Mouse (Mus musculus) hindbrain, embryonic 13.5 days (tissue): ENCODE measurements around the gene Smtn. TPM values are rescaled to one million over a fixed set of nuclear protein-coding genes. Genes with fewer than 3 reads are reported as not detected.

Experiments
- ATAC-seq: fragments of 200-750 bp; cut with Nextera tagmentation; 2 replicates; pipeline ENCODE4 v1.8.0; 2017; ENCODE audit warnings: moderate TSS enrichment; ENCODE audit not compliant: low FRiP score
- H3K27ac ChIP-seq: fragments of 300-500 bp; sonication (generic); 2 replicates; pipeline ENCODE4 v1.5.1; 2015; ENCODE audit warnings: inconsistent platforms, mild to moderate bottlenecking, moderate library complexity
- H3K27me3 ChIP-seq: fragments of 300-500 bp; sonication (generic); 2 replicates; pipeline ENCODE4 v1.6.1; 2015; ENCODE audit warnings: mild to moderate bottlenecking, inconsistent platforms
- H3K36me3 ChIP-seq: fragments of 300-500 bp; sonication (generic); 2 replicates; pipeline ENCODE4 v1.6.1; 2015; ENCODE audit warnings: mild to moderate bottlenecking, inconsistent platforms
- H3K4me1 ChIP-seq: fragments of 300-500 bp; sonication (generic); replicated peaks from 2 replicates; pipeline ENCODE4 v1.6.1; 2015; ENCODE audit warnings: inconsistent platforms
- H3K4me2 ChIP-seq: fragments of 300-500 bp; sonication (generic); 2 replicates; pipeline ENCODE4 v1.6.1; 2015; ENCODE audit warnings: inconsistent platforms, mild to moderate bottlenecking, moderate library complexity
- H3K4me3 ChIP-seq: fragments of 300-500 bp; sonication (generic); 2 replicates; pipeline ENCODE4 v1.5.1; 2015; ENCODE audit warnings: mild to moderate bottlenecking, inconsistent platforms
- H3K9ac ChIP-seq: fragments of 300-500 bp; sonication (generic); 2 replicates; pipeline ENCODE4 v1.6.1; 2015; ENCODE audit warnings: mild to moderate bottlenecking, inconsistent platforms
- H3K9me3 ChIP-seq: fragments of 300-500 bp; sonication (generic); 2 replicates; pipeline ENCODE4 v1.6.1; 2016; ENCODE audit warnings: inconsistent platforms
- WGBS: fragments of 180-500 bp; shearing (Covaris S2); methylation state at CpG from one replicate; pipeline ENCODE4 v1.1.7; 2015; 5-methylcytosine and 5-hydroxymethylcytosine counted together
- polyA plus RNA-seq: library from polyadenylated mRNA; unstranded; fragments of >200 nt; fragmentation: Nextera tagmentation; extraction: Ambion mirVana; gene quantifications from 2 replicates; pipeline ENCODE4 v1.2.1, GENCODE M21; 2015

Smtn gene
- polyA plus RNA-seq, 1 experiment from 2014 or later: 16.7 TPM

DNA sequence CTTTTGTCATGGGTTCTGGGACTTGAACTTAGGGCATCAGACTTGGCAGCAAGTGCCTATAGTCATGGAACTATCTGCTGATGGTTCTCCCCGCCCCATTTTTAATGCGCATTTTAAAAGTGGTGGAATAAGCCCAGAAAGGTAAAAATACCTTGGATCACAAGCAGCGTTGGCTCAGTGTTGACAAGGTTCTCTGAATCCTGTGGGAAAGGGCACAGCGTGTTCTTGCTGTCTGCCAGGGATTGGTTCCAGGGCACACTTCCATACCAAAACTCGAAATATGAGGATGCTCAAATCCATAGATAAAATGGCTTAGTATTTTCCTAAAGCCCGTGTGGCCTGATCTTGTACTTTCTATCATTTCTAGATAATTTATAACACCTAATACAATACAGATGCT lies 27.1 kb downstream of the Smtn start:
- no peak for ATAC-seq
- H3K9ac ChIP-seq: no peak overlapping the region
- 92% methylated on average over 6 of the region's 6 CpGs for WGBS
- no peaks in the 10 kb centered on the region for H3K36me3 ChIP-seq
- H3K27me3 ChIP-seq: peaks cover 33% of the 10 kb centered on the region
- no peaks in the 10 kb centered on the region for H3K9me3 ChIP-seq
- H3K4me3 ChIP-seq: no peak overlapping the region
- no peak overlapping the region for H3K4me2 ChIP-seq
- peaks cover 35% of the 10 kb centered on the region for H3K4me1 ChIP-seq
- no peak overlapping the region for H3K27ac ChIP-seq

GRCm38 (mm10) chr11:3510321-3510720 lies 30.1 kb downstream of the Smtn start:
- ATAC-seq: no peak
- H3K4me3 ChIP-seq: no peak overlapping the region
- H3K27ac ChIP-seq: no peak overlapping the region
- 0 out of 2 replicates have a peak, but pooled peaks cover 3% of the 10 kb centered on the region for H3K27me3 ChIP-seq
- H3K9me3 ChIP-seq: no peaks in the 10 kb centered on the region
- H3K4me1 ChIP-seq: peaks cover 13% of the 10 kb centered on the region
- no peak overlapping the region for H3K9ac ChIP-seq
- H3K36me3 ChIP-seq: no peaks in the 10 kb centered on the region
- no peak overlapping the region for H3K4me2 ChIP-seq
- WGBS: 91% methylated on average over 2 of the region's 2 CpGs

DNA sequence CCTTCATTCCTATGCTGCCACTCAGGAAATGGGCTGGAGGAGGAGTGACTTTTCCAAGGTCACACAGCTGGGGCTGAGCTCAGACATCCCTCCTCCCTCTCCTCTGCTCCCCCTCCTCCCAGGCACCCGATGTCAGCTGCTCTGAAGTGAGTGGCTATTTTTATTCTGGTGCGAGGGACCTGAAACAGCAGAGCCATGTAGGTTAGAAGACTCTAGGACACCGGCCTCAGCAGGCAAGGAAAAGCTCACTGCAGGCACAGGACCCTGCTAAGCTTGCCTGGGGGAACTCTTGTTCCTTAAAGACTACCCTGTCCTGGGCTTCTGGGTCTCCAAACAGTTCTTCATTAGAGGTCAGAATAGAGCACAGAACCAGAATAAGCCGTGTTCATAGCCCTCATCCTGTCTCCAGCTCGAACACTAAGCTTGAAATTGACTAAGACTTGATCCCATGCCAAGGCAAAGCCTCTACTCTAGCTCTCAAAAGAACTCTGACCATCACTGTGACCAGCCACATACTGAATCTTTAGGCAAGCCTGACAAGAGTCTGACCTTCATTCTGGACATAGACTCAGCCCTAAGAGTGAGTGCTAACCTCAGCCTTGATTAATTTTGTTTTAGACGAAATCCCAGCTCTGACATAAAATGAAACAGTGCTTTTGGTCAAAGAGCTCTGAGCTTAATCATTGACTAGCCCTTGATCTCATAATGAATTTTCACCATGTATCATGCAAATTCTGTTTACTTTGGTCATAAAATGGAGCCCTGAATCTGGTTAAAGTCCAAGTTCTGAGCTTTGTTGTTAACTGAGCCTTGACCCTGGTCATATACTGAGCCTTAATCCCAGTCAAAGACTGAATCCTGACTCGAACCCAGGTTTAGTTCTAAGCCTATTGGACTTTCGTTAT lies 31.0 kb downstream of the Smtn start:
- Histone ChIP-seq H3K9me3 (no peaks in the 10 kb centered on the region), H3K36me3 (no peaks in the 10 kb centered on the region), H3K4me1 (peaks cover 10% of the 10 kb centered on the region), H3K27me3 (0 out of 2 replicates have a peak, but pooled peaks cover 2% of the 10 kb centered on the region), H3K4me2 (no peak overlapping the region), H3K9ac (no peak overlapping the region), H3K4me3 (no peak overlapping the region), H3K27ac (no peak overlapping the region)
- WGBS: 80% methylated on average over 8 of the region's 8 CpGs
- ATAC-seq: no peak

DNA sequence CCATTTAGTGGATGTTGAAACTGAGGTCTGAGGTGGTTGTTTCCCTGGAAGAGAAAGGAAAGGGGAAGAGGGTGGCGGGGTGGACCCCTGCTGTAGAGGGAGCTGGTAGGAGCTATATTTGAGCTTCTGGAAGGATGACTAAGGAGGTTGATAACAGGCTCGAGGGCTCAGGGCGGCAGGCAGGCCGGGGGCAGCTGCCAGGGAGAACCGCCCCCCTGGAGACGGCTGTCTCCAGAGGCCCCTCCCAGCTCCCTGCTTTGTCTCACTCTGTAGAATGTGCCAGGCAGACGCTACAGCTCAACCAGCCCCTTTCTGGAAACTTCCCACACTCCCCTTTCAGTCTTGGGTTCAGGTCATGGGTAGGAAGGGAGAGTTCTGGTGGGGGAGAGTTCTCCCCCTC lies 32.2 kb downstream of the Smtn start:
- Histone ChIP-seq H3K27ac (no peak overlapping the region), H3K4me1 (peaks cover 9% of the 10 kb centered on the region), H3K27me3 (0 out of 2 replicates have a peak, but pooled peaks cover 2% of the 10 kb centered on the region), H3K9me3 (no peaks in the 10 kb centered on the region), H3K9ac (no peak overlapping the region), H3K4me2 (no peak overlapping the region), H3K36me3 (no peaks in the 10 kb centered on the region), H3K4me3 (no peak overlapping the region)
- ATAC-seq: no peak
- WGBS: 68% methylated on average over 7 of the region's 7 CpGs

DNA sequence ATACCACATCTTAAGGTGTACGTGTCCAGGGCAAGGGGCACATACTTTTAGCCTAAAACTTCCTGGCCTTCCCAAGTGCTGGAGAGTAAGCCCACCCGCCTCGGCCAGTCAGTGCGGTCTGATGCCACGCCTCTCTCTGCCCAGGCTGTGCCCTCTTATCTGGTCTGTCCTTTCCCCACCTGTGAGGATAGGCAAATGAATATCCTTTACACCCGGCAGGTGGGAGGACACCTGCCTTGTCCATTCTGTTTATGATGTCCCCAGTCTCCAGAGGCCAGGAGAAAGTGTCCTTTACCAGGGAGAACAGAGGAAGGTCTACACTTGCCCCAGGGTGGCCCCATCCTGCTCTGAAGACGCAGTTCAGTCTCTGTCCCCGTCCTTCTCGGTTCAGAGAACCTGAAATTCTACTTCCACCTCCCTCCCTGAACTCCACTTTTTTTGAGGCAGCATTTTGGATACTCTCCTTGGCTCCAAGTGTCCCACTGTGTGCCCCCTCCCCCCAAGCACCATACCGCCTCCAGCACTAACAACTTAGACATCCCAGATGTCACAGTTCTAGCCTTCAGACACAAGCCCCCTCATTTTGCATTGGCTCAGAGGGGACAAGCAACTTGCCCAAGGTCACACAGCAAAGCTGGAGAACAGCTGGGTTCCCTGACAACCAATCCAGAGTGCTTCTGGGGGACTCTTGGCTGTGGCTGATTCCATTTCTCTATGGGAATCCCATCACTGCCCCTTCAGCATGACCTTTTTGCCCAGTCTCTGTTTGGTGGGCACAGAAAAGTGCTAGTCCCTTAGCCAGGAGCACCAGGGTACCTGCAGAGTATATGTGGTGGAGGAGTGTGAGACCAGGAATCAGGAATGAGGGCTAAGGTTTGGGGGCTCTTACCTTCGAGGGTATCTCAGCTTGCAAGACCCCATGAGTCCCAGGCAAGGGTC lies 36.4 kb downstream of the Smtn start:
- peaks cover 9% of the 10 kb centered on the region for H3K4me1 ChIP-seq
- no peaks in the 10 kb centered on the region for H3K27me3 ChIP-seq
- H3K36me3 ChIP-seq: no peaks in the 10 kb centered on the region
- ATAC-seq: peak; percentile 41
- H3K27ac ChIP-seq: no peak overlapping the region
- WGBS: 73% methylated on average over 11 of the region's 11 CpGs
- no peaks in the 10 kb centered on the region for H3K9me3 ChIP-seq
- H3K9ac ChIP-seq: peak overlapping the region; percentile 61
- H3K4me3 ChIP-seq: peak overlapping the region; percentile 34
- peak overlapping the region; percentile 40 for H3K4me2 ChIP-seq

- H3K27me3 ChIP-seq: no peaks in the 10 kb centered on the region
- H3K36me3 ChIP-seq: no peaks in the 10 kb centered on the region
- H3K4me1 ChIP-seq: peaks cover 9% of the 10 kb centered on the region
- ATAC-seq: no peak
- H3K4me3 ChIP-seq: no peak overlapping the region
- no peaks in the 10 kb centered on the region for H3K9me3 ChIP-seq
- no peak overlapping the region for H3K4me2 ChIP-seq
- H3K9ac ChIP-seq: no peak overlapping the region
- H3K27ac ChIP-seq: no peak overlapping the region
- 80% methylated on average over 18 of the region's 18 CpGs for WGBS
Measured at GRCm38 (mm10) chr11:3502459-3503072, 37.8 kb downstream of the Smtn start.

DNA sequence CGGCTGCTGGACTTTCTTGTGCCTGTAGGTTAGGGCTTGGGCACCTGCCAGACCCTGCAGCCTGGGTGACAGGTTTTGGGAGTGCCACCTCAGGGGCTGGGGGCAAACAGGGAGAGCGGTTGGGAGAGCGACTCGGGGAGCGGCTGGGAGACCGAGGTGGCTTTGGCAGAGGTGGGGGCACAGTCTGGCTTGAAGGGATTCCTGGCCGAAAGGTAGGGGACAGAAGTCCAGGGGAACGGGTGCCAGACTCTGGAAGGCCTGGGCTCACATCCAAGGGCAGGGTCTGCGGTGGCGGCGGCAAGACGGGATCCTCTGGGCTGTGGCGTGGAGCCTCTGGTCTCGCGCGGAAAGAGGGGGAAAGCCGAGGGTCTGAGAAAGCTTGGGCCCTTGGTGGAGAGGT lies 38.4 kb downstream of the Smtn start:
- ATAC-seq: no peak
- no peak overlapping the region for H3K4me3 ChIP-seq
- no peak overlapping the region for H3K9ac ChIP-seq
- H3K4me1 ChIP-seq: peaks cover 9% of the 10 kb centered on the region
- H3K4me2 ChIP-seq: no peak overlapping the region
- H3K27me3 ChIP-seq: no peaks in the 10 kb centered on the region
- H3K36me3 ChIP-seq: no peaks in the 10 kb centered on the region
- no peak overlapping the region for H3K27ac ChIP-seq
- no peaks in the 10 kb centered on the region for H3K9me3 ChIP-seq
- WGBS: 84% methylated on average over 17 of the region's 17 CpGs

DNA sequence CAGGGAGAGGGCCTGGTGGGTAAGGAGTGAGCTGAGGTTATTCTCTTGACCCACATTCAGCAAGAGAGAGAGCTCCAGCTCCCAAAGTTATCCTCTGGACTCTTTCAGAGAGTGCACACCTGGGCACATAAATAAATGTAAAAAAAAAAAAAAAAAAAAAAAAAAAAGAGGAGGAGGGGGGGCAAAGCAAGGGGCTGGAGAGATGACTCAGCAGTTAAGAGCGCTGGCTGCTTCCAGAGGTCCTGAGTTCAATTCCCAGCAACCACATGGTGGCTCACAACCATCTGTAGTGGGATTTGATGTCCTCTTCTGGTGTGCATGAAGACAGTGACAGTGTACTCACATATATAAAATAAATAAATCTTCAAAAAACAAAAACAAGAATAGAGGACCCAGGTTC lies 43.1 kb downstream of the Smtn start:
- H3K27me3 ChIP-seq: no peaks in the 10 kb centered on the region
- no peak overlapping the region for H3K4me3 ChIP-seq
- no peak overlapping the region for H3K9ac ChIP-seq
- H3K27ac ChIP-seq: no peak overlapping the region
- H3K9me3 ChIP-seq: no peaks in the 10 kb centered on the region
- H3K4me1 ChIP-seq: no peaks in the 10 kb centered on the region; the same call in none of the 2 replicates
- no peak for ATAC-seq
- no peaks in the 10 kb centered on the region for H3K36me3 ChIP-seq
- no peak overlapping the region for H3K4me2 ChIP-seq
- WGBS: 92% methylated on average over 1 of the region's 1 CpGs

- H3K27me3 ChIP-seq: no peaks in the 10 kb centered on the region
- no peak overlapping the region for H3K9ac ChIP-seq
- no peak overlapping the region for H3K27ac ChIP-seq
- no peak for ATAC-seq
- H3K4me2 ChIP-seq: no peak overlapping the region
- H3K4me3 ChIP-seq: no peak overlapping the region
- no peaks in the 10 kb centered on the region for H3K36me3 ChIP-seq
- no peaks in the 10 kb centered on the region for H3K9me3 ChIP-seq
- WGBS: 66% methylated on average over 5 of the region's 5 CpGs
- H3K4me1 ChIP-seq: no peaks in the 10 kb centered on the region; the same call in none of the 2 replicates
Measured at GRCm38 (mm10) chr11:3496756-3497155, 43.7 kb downstream of the Smtn start.

DNA sequence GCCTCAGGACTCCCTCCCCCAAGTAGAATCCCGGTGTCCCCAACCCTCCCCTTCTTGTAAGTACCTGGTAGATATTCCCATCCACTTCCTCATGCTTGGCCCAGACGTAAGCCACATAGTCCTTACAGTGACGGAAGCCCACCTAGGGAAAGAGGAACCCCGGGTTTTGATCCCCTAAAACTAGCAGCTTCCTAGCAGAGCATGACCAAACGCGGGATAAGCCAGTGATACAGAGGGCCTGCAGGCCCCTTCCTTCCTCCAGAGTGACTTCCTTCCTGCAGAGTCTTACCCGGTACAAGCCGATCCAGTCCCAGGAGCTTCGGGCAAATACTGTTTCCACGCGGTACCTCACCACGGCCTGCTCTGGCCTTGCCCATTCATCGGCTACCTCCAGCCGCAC lies 44.9 kb downstream of the Smtn start:
- no peak overlapping the region for H3K9ac ChIP-seq
- WGBS: 89% methylated on average over 14 of the region's 14 CpGs
- H3K36me3 ChIP-seq: no peaks in the 10 kb centered on the region
- no peaks in the 10 kb centered on the region for H3K9me3 ChIP-seq
- H3K27me3 ChIP-seq: no peaks in the 10 kb centered on the region
- no peak overlapping the region for H3K4me2 ChIP-seq
- ATAC-seq: no peak
- H3K27ac ChIP-seq: no peak overlapping the region
- no peaks in the 10 kb centered on the region; the same call in none of the 2 replicates for H3K4me1 ChIP-seq
- H3K4me3 ChIP-seq: no peak overlapping the region

DNA sequence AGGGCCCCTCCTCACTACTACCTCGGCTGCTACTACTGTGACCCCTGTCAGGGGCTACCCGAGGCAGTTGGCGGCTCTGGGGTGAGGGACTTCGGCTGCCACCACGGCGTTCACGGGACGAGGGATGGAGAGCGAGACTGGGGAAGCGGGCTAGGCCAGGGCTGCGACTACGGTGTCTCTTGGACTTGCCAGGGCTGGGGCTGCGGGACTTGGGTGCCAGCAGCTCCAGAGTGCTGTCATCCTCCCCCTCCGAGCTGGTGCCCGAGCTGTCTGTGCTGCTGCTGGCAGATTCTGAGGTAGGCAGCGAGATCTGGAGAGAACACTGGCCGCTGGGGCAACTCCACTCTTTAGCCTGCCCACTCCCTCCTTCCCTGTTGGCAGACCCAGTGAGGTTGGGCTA lies 45.6 kb downstream of the Smtn start:
- peak overlapping the region; percentile 2; the same call in 1 of the 2 replicates for H3K9ac ChIP-seq
- no peak for ATAC-seq

GRCm38 (mm10) chr11:3492748-3493147 lies 47.7 kb downstream of the Smtn start:
- Histone ChIP-seq H3K9me3 (no peaks in the 10 kb centered on the region), H3K4me1 (peaks cover 6% of the 10 kb centered on the region), H3K27ac (no peak overlapping the region), H3K9ac (no peak overlapping the region), H3K4me3 (no peak overlapping the region), H3K27me3 (no peaks in the 10 kb centered on the region), H3K4me2 (no peak overlapping the region), H3K36me3 (no peaks in the 10 kb centered on the region)
- WGBS: 73% methylated on average over 4 of the region's 4 CpGs
- no peak for ATAC-seq

More for the DNA sequence above, 45.6 kb downstream of the Smtn start:
- no peak overlapping the region for H3K4me2 ChIP-seq
- H3K27me3 ChIP-seq: no peaks in the 10 kb centered on the region
- H3K4me1 ChIP-seq: no peaks in the 10 kb centered on the region; the same call in none of the 2 replicates
- 87% methylated on average over 17 of the region's 17 CpGs for WGBS
- no peak overlapping the region for H3K27ac ChIP-seq
- H3K4me3 ChIP-seq: no peak overlapping the region
- no peaks in the 10 kb centered on the region for H3K9me3 ChIP-seq
- H3K36me3 ChIP-seq: no peaks in the 10 kb centered on the region
